In genomic region chr15:98738796-98739195, GRCm38 (mm10) we compare ENCODE assay signal across 19 mouse cellular contexts. TPM values are rescaled to one million over a fixed set of nuclear protein-coding genes. Genes with fewer than 3 reads are reported as not detected.
DNase-seq lines count a peak whose midpoint lies in the region; ATAC-seq and TF ChIP-seq lines count a peak whose summit lies in the region.
"Had no signal": no experiment of that assay in that cellular context is flagged by ENCODE, and none has a peak within 500 bp of the region (broad histone marks: within the 10 kb centered on the region; RNA-seq: fewer than 3 reads in every experiment).

No protein-coding gene starts in this region.

- TF ChIP-seq POLR2A in cerebellum, adult 2 months (IDR thresholded peaks at IDR 0.05; ENCODE audit: borderline replicate concordance, insufficient read depth, low read length): no peak

- H3K4me3 ChIP-seq in cerebellum, adult 2 months (replicated peaks; ENCODE audit: insufficient read depth, low read depth, low read length): no peak overlapping the region
- H3K4me3 ChIP-seq in kidney, postnatal 0 days (replicated peaks; ENCODE audit: low read depth, low read length): no peak overlapping the region
- H3K4me3 ChIP-seq in kidney, embryonic 14.5 days (ENCODE audit: low read length): no peak overlapping the region
- no peak overlapping the region for H3K4me3 ChIP-seq in liver, embryonic 13.5 days (replicated peaks)
- H3K4me3 ChIP-seq: forebrain, embryonic 15.5 days; limb, embryonic 12.5 days had no signal

- H3K36me3 ChIP-seq in kidney, postnatal 0 days (ENCODE audit: insufficient read depth, low read length): peaks cover 31% of the 10 kb centered on the region
- peaks cover 64% of the 10 kb centered on the region for H3K36me3 ChIP-seq in kidney, embryonic 14.5 days (ENCODE audit: control insufficient read depth, insufficient read depth, low read length)
- peaks cover 51% of the 10 kb centered on the region for H3K36me3 ChIP-seq in liver, embryonic 13.5 days

- H3K4me2 ChIP-seq in kidney, postnatal 0 days (ENCODE audit: low read length): no peak overlapping the region
- no peak overlapping the region for H3K4me2 ChIP-seq in kidney, embryonic 14.5 days (replicated peaks; ENCODE audit: low read depth, low read length)
- H3K4me2 ChIP-seq in liver, embryonic 13.5 days: no peak overlapping the region
- H3K4me2 ChIP-seq: forebrain, embryonic 15.5 days; limb, embryonic 12.5 days had no signal

- H3K9ac ChIP-seq in kidney, postnatal 0 days (ENCODE audit: low read depth, low read length): no peak overlapping the region
- H3K9ac ChIP-seq in kidney, embryonic 14.5 days (ENCODE audit: low read depth, low read length): no peak overlapping the region
- H3K9ac ChIP-seq in liver, embryonic 13.5 days: no peak overlapping the region
- H3K9ac ChIP-seq: forebrain, embryonic 15.5 days; limb, embryonic 12.5 days had no signal

- peak; percentile 10; the same call in 1 of the 2 replicates for TF ChIP-seq CTCF in cerebellum, adult 2 months (IDR thresholded peaks at IDR 0.05; ENCODE audit: borderline replicate concordance, insufficient read depth, low read depth, low read length)
- 0 out of 2 replicates have a peak, but pooled peaks have one; percentile 17 for TF ChIP-seq CTCF in kidney, postnatal 0 days (IDR thresholded peaks at IDR 0.05; ENCODE audit: low read depth)

- H3K27ac ChIP-seq in cerebellum, adult 2 months (ENCODE audit: insufficient read depth, low read length): no peak overlapping the region
- H3K27ac ChIP-seq in kidney, postnatal 0 days: no peak overlapping the region
- no peak overlapping the region for H3K27ac ChIP-seq in kidney, embryonic 14.5 days (ENCODE audit: low read depth, low read length)
- peak overlapping the region; percentile 73; the same call in 1 of the 2 replicates for H3K27ac ChIP-seq in liver, embryonic 13.5 days
- H3K27ac ChIP-seq: forebrain, embryonic 15.5 days; limb, embryonic 12.5 days had no signal

- no peaks in the 10 kb centered on the region for H3K9me3 ChIP-seq in kidney, postnatal 0 days (replicated peaks; ENCODE audit: low read length)
- H3K9me3 ChIP-seq in kidney, embryonic 14.5 days (ENCODE audit: control insufficient read depth, low read length): no peaks in the 10 kb centered on the region
- H3K9me3 ChIP-seq in liver, embryonic 13.5 days (replicated peaks): no peaks in the 10 kb centered on the region
- H3K9me3 ChIP-seq: forebrain, embryonic 15.5 days; G1E; limb, embryonic 12.5 days had no signal

- no peak for DNase-seq in cerebellum, adult 2 months
- DNase-seq in cerebellum, postnatal 10 days: no peak
- no peak for DNase-seq in kidney, postnatal 0 days (ENCODE audit: low spot score)
- DNase-seq in 416B (ENCODE audit: low read depth): peak; percentile 31
- DNase-seq in liver, embryonic 13.5 days: no peak
- no peak for DNase-seq in adrenal gland, postnatal 10 days
- DNase-seq in cerebellum, adult 11-12 months: no peak
- DNase-seq: cerebellum, postnatal 14 days; kidney, adult 8-10 months; right cerebral cortex, postnatal 25 days had no signal

- H3K4me1 ChIP-seq in cerebellum, adult 2 months (ENCODE audit: control insufficient read depth, insufficient read depth, low read length): no peaks in the 10 kb centered on the region
- H3K4me1 ChIP-seq in kidney, postnatal 0 days (replicated peaks; ENCODE audit: insufficient read depth, low read length): no peaks in the 10 kb centered on the region
- 0 out of 2 replicates have a peak, but pooled peaks cover under 1% of the 10 kb centered on the region for H3K4me1 ChIP-seq in kidney, embryonic 14.5 days (ENCODE audit: control insufficient read depth, insufficient read depth, low read length)
- peaks cover 36% of the 10 kb centered on the region for H3K4me1 ChIP-seq in liver, embryonic 13.5 days (replicated peaks)
- H3K4me1 ChIP-seq: forebrain, embryonic 15.5 days; limb, embryonic 12.5 days had no signal

- H3K27me3 ChIP-seq in cerebellum, adult 2 months (ENCODE audit: control insufficient read depth, insufficient read depth, low read length): no peaks in the 10 kb centered on the region
- no peaks in the 10 kb centered on the region for H3K27me3 ChIP-seq in kidney, postnatal 0 days (ENCODE audit: insufficient read depth, low read length)
- H3K27me3 ChIP-seq in kidney, embryonic 14.5 days (ENCODE audit: control insufficient read depth, insufficient read depth, low read length): no peaks in the 10 kb centered on the region
- H3K27me3 ChIP-seq in liver, embryonic 13.5 days: no peaks in the 10 kb centered on the region
- H3K27me3 ChIP-seq: forebrain, embryonic 15.5 days; limb, embryonic 12.5 days had no signal

- WGBS in cerebellum, adult 2 months: 65% methylated on average over 4 of the region's 4 CpGs
- WGBS in kidney, postnatal 0 days: 71% methylated on average over 4 of the region's 4 CpGs
- 72% methylated on average over 4 of the region's 4 CpGs for WGBS in kidney, embryonic 14.5 days
- 54% methylated on average over 4 of the region's 4 CpGs for WGBS in liver, embryonic 13.5 days (ENCODE audit: insufficient replicate concordance)

- no peak for ATAC-seq in kidney, postnatal 0 days (replicated peaks; ENCODE audit: low FRiP score, low read depth)
- no peak for ATAC-seq in kidney, embryonic 14.5 days (ENCODE audit: low FRiP score, low TSS enrichment)
- ATAC-seq in liver, embryonic 13.5 days (ENCODE audit: low read depth): peak; percentile 42
- ATAC-seq: forebrain, embryonic 15.5 days; midbrain, embryonic 16.5 days had no signal

RNA-seq across cellular contexts. Expression of gene Fkbp11, which starts 10.8 kb away (rescaled TPM):
- 4.1 and 4.7 TPM in 2 replicates for polyA plus RNA-seq in cerebellum, adult 2 months (2012; rRNA removed)
- polyA plus RNA-seq in kidney, postnatal 0 days (2015; fragmentation: Nextera tagmentation; extraction: Ambion mirVana): 34.4 and 34.6 TPM in 2 replicates
- polyA plus RNA-seq in kidney, embryonic 14.5 days (2014; fragmentation: Nextera tagmentation; extraction: Ambion mirVana): 28.8 and 33.4 TPM in 2 replicates
- polyA plus RNA-seq in liver, embryonic 13.5 days (2015; fragmentation: Nextera tagmentation; extraction: Ambion mirVana): 91.3 and 91.7 TPM in 2 replicates
- 10 to 100 TPM in 1 of 2 experiments, 1 to 10 TPM in 1; 8.8 to 11.9 TPM for total RNA-seq in adrenal gland, postnatal 10 days (2021)

RNA-seq across cellular contexts. Expression of gene Arf3, which starts 24.2 kb away (rescaled TPM):
- polyA plus RNA-seq in cerebellum, adult 2 months (2012; rRNA removed): 202 and 210 TPM in 2 replicates
- polyA plus RNA-seq in kidney, postnatal 0 days (2015; fragmentation: Nextera tagmentation; extraction: Ambion mirVana): 39.0 and 39.6 TPM in 2 replicates
- polyA plus RNA-seq in kidney, embryonic 14.5 days (2014; fragmentation: Nextera tagmentation; extraction: Ambion mirVana): 29.8 and 39.7 TPM in 2 replicates
- 11.9 and 13.8 TPM in 2 replicates for polyA plus RNA-seq in liver, embryonic 13.5 days (2015; fragmentation: Nextera tagmentation; extraction: Ambion mirVana)
- total RNA-seq in adrenal gland, postnatal 10 days (2021): 10 to 100 TPM; 92.4 to 94.7 TPM

RNA-seq across cellular contexts. Expression of gene Ccdc65, which starts 30.8 kb away (rescaled TPM):
- 4.8 TPM in 2 replicates for polyA plus RNA-seq in cerebellum, adult 2 months (2012; rRNA removed)
- 0.74 and 0.75 TPM in 2 replicates for polyA plus RNA-seq in kidney, postnatal 0 days (2015; fragmentation: Nextera tagmentation; extraction: Ambion mirVana)
- polyA plus RNA-seq in kidney, embryonic 14.5 days (2014; fragmentation: Nextera tagmentation; extraction: Ambion mirVana): 0.69 and 1.0 TPM in 2 replicates
- polyA plus RNA-seq in liver, embryonic 13.5 days (2015; fragmentation: Nextera tagmentation; extraction: Ambion mirVana): 0.06 TPM in 1 of 2 replicates, not detected in the other
- total RNA-seq in adrenal gland, postnatal 10 days (2021): under 1 TPM; 0.61 to 0.63 TPM
- polyA plus RNA-seq: G1E had no signal

RNA-seq across cellular contexts. Expression of gene Wnt10b, which starts 39.2 kb away (rescaled TPM):
- polyA plus RNA-seq in cerebellum, adult 2 months (2012; rRNA removed): 0.15 and 0.22 TPM in 2 replicates
- not detected in 2 replicates for polyA plus RNA-seq in kidney, postnatal 0 days (2015; fragmentation: Nextera tagmentation; extraction: Ambion mirVana)
- polyA plus RNA-seq in kidney, embryonic 14.5 days (2014; fragmentation: Nextera tagmentation; extraction: Ambion mirVana): not detected in 2 replicates
- not detected in 2 replicates for polyA plus RNA-seq in liver, embryonic 13.5 days (2015; fragmentation: Nextera tagmentation; extraction: Ambion mirVana)
- total RNA-seq in adrenal gland, postnatal 10 days (2021): 1 to 10 TPM in 1 of 2 experiments, under 1 TPM in 1; 0.96 to 1.1 TPM
- polyA plus RNA-seq: forebrain, embryonic 15.5 days; midbrain, embryonic 16.5 days had no signal

RNA-seq across cellular contexts. Expression of gene Wnt1, which starts 50.9 kb away (rescaled TPM):
- not detected in 2 replicates for polyA plus RNA-seq in cerebellum, adult 2 months (2012; rRNA removed)
- not detected in 2 replicates for polyA plus RNA-seq in kidney, postnatal 0 days (2015; fragmentation: Nextera tagmentation; extraction: Ambion mirVana)
- not detected in 2 replicates for polyA plus RNA-seq in kidney, embryonic 14.5 days (2014; fragmentation: Nextera tagmentation; extraction: Ambion mirVana)
- not detected in 2 replicates for polyA plus RNA-seq in liver, embryonic 13.5 days (2015; fragmentation: Nextera tagmentation; extraction: Ambion mirVana)
- under 1 TPM in 1 of 2 experiments, not detected in 1; 0.12 TPM for total RNA-seq in adrenal gland, postnatal 10 days (2021)
- total RNA-seq: G1E; layer of hippocampus, postnatal 14 days had no signal
- polyA plus RNA-seq: G1E; gonadal fat pad, adult 2 months; heart, postnatal 0 days; limb, embryonic 12.5 days; thymus, postnatal 0 days had no signal
